Mouse (Mus musculus) forebrain, postnatal 0 days (tissue): ENCODE measurements around the gene B430218F22Rik. TPM values are rescaled to one million over a fixed set of nuclear protein-coding genes. Genes with fewer than 3 reads are reported as not detected.
A peak's percentile ranks its signal among the peaks of the same experiment; 100 is the strongest.
"Not testable (repeated sequence)": the region's sequence is repeated elsewhere in the genome, so short reads cannot be mapped to it uniquely, and the experiment has no call there.

Source experiments
- ATAC-seq: fragments of 200-750 bp; cut with Nextera tagmentation; 2 replicates; pipeline ENCODE4 v1.8.0; 2017; ENCODE audit warnings: mild to moderate bottlenecking, moderate library complexity
- DNase-seq: peaks from one replicate; pipeline ENCODE4 v3.0.0-alpha.2; 2015
- H3K27ac ChIP-seq: fragments of 300-500 bp; sonication (generic); 2 replicates; pipeline ENCODE4 v1.5.1; 2014; ENCODE audit warnings: low read depth, mild to moderate bottlenecking, antibody characterized with exemption, low read length, moderate library complexity, mixed read lengths
- H3K27me3 ChIP-seq: fragments of 300-500 bp; sonication (generic); 2 replicates; pipeline ENCODE4 v1.6.1; 2014; ENCODE audit warnings: mild to moderate bottlenecking, low read length, mixed read lengths; ENCODE audit not compliant: insufficient read depth
- H3K36me3 ChIP-seq: fragments of 300-500 bp; sonication (generic); 2 replicates; pipeline ENCODE4 v1.6.1; 2014; ENCODE audit warnings: mild to moderate bottlenecking, moderate library complexity; ENCODE audit not compliant: insufficient read depth
- H3K4me1 ChIP-seq: fragments of 300-500 bp; sonication (generic); 2 replicates; pipeline ENCODE4 v1.6.1; 2014; ENCODE audit warnings: antibody characterized with exemption; ENCODE audit not compliant: insufficient read depth
- H3K4me2 ChIP-seq: fragments of 300-500 bp; sonication (generic); 2 replicates; pipeline ENCODE4 v1.6.1; 2014; ENCODE audit warnings: low read depth, mild to moderate bottlenecking, moderate library complexity
- H3K4me3 ChIP-seq: fragments of 300-500 bp; sonication (generic); 2 replicates; pipeline ENCODE4 v1.5.1; 2014; ENCODE audit warnings: low read depth, low read length, mixed read lengths
- H3K9ac ChIP-seq: fragments of 300-500 bp; sonication (generic); 2 replicates; pipeline ENCODE4 v1.6.1; 2014; ENCODE audit warnings: mild to moderate bottlenecking
- H3K9me3 ChIP-seq: fragments of 300-500 bp; sonication (generic); 2 replicates; pipeline ENCODE4 v1.6.1; 2016; ENCODE audit warnings: low read length
- CTCF ChIP-seq: sonication (generic); IDR thresholded peaks from 2 replicates; pipeline ENCODE4 v1.5.1; 2016; ENCODE audit warnings: antibody characterized with exemption, control low read depth, low read depth
- WGBS: fragments of 180-500 bp; shearing (Covaris S2); extraction: QIAGEN DNeasy Blood & Tissue Kit; methylation state at CpG from one replicate; pipeline ENCODE4 v1.1.7; 2014; 5-methylcytosine and 5-hydroxymethylcytosine counted together
- polyA plus RNA-seq: library from polyadenylated mRNA; unstranded; fragments of >200 nt; fragmentation: Nextera tagmentation; extraction: Ambion mirVana; gene quantifications from 2 replicates; pipeline ENCODE4 v1.2.1, GENCODE M21; 2015
- total RNA-seq: library from RNA; depleted of rRNA; stranded (reverse); fragments of >200 nt; gene quantifications from 2 replicates; pipeline ENCODE4 v1.2.3, GENCODE M21; 2014

B430218F22Rik gene
- total and polyA plus RNA-seq, 2 experiments from 2014 or later, result 0.43 to 2.7 TPM

GRCm38 (mm10) chr13:118380381-118380780 lies 6.0 kb upstream of the B430218F22Rik start:
- Histone ChIP-seq H3K4me2 (no peak overlapping the region), H3K27ac (no peak overlapping the region), H3K4me3 (no peak overlapping the region), H3K27me3 (no peaks in the 10 kb centered on the region), H3K9me3 (no peaks in the 10 kb centered on the region), H3K4me1 (no peaks in the 10 kb centered on the region), H3K9ac (no peak overlapping the region), H3K36me3 (peaks cover 34% of the 10 kb centered on the region)
- ATAC-seq (no peak), DNase-seq (no peak)
- 87% methylated on average over 10 of the region's 10 CpGs for WGBS
- TF ChIP-seq CTCF, result no peak

- not testable (repeated sequence) for H3K27me3 ChIP-seq, H3K9ac ChIP-seq, H3K36me3 ChIP-seq, H3K27ac ChIP-seq, DNase-seq, H3K4me1 ChIP-seq, H3K9me3 ChIP-seq
- 11% methylated on average over 10 of the region's 10 CpGs for WGBS
- Histone ChIP-seq H3K4me3 (peak overlapping the region; percentile 84), H3K4me2 (peak overlapping the region; percentile 40)
- peak; percentile 40; the same call in 1 of the 2 replicates for ATAC-seq
These were observed 995 bp downstream of the B430218F22Rik start for GRCm38 (mm10) chr13:118387448-118387801.

- Histone ChIP-seq H3K9ac (no peak overlapping the region), H3K27me3 (no peaks in the 10 kb centered on the region), H3K36me3 (no peaks in the 10 kb centered on the region), H3K4me3 (no peak overlapping the region), H3K27ac (no peak overlapping the region), H3K4me2 (no peak overlapping the region), H3K4me1 (no peaks in the 10 kb centered on the region), H3K9me3 (no peaks in the 10 kb centered on the region)
- WGBS, result 86% methylated on average over 3 of the region's 3 CpGs
- no peak for TF ChIP-seq CTCF
- ATAC-seq (no peak), DNase-seq (no peak)
These were observed 9.4 kb downstream of the B430218F22Rik start for GRCm38 (mm10) chr13:118395803-118396202.

GRCm38 (mm10) chr13:118400340-118400739 lies 13.9 kb downstream of the B430218F22Rik start:
- Histone ChIP-seq H3K4me3 (no peak overlapping the region), H3K9me3 (no peaks in the 10 kb centered on the region), H3K27me3 (no peaks in the 10 kb centered on the region), H3K4me1 (no peaks in the 10 kb centered on the region), H3K4me2 (no peak overlapping the region), H3K9ac (no peak overlapping the region), H3K27ac (no peak overlapping the region), H3K36me3 (no peaks in the 10 kb centered on the region)
- no peak for TF ChIP-seq CTCF
- 82% methylated on average over 6 of the region's 6 CpGs for WGBS
- ATAC-seq (no peak), DNase-seq (no peak)

GRCm38 (mm10) chr13:118403544-118403943 lies 17.1 kb downstream of the B430218F22Rik start:
- Histone ChIP-seq H3K36me3 (no peaks in the 10 kb centered on the region), H3K27ac (no peak overlapping the region), H3K4me1 (no peaks in the 10 kb centered on the region), H3K4me2 (no peak overlapping the region), H3K9ac (no peak overlapping the region), H3K27me3 (no peaks in the 10 kb centered on the region), H3K9me3 (no peaks in the 10 kb centered on the region), H3K4me3 (no peak overlapping the region)
- peak; percentile 78 for ATAC-seq
- DNase-seq, result peak; percentile 75
- peak; percentile 72 for TF ChIP-seq CTCF

- no peaks in the 10 kb centered on the region for H3K9me3 ChIP-seq
- H3K36me3 ChIP-seq, result no peaks in the 10 kb centered on the region
- no peak for TF ChIP-seq CTCF
- 86% methylated on average over 6 of the region's 6 CpGs for WGBS
- no peak overlapping the region for H3K9ac ChIP-seq
- H3K4me3 ChIP-seq, result no peak overlapping the region
- H3K27ac ChIP-seq, result no peak overlapping the region
- H3K4me2 ChIP-seq, result no peak overlapping the region
- ATAC-seq (no peak), DNase-seq (no peak)
- no peaks in the 10 kb centered on the region for H3K27me3 ChIP-seq
- no peaks in the 10 kb centered on the region for H3K4me1 ChIP-seq
These were observed 25.0 kb downstream of the B430218F22Rik start for GRCm38 (mm10) chr13:118411297-118411992.

GRCm38 (mm10) chr13:118418163-118418562 lies 31.7 kb downstream of the B430218F22Rik start:
- Histone ChIP-seq H3K9ac (no peak overlapping the region), H3K27me3 (no peaks in the 10 kb centered on the region), H3K9me3 (no peaks in the 10 kb centered on the region), H3K36me3 (no peaks in the 10 kb centered on the region), H3K4me1 (no peaks in the 10 kb centered on the region), H3K27ac (no peak overlapping the region), H3K4me3 (no peak overlapping the region), H3K4me2 (no peak overlapping the region)
- ATAC-seq (peak; percentile 47; the same call in 1 of the 2 replicates), DNase-seq (peak; percentile 3)
- WGBS, result 21% methylated on average over 4 of the region's 4 CpGs
- TF ChIP-seq CTCF, result no peak
